13 mouse cellular contexts compared by ENCODE assay signal in the genomic region with DNA sequence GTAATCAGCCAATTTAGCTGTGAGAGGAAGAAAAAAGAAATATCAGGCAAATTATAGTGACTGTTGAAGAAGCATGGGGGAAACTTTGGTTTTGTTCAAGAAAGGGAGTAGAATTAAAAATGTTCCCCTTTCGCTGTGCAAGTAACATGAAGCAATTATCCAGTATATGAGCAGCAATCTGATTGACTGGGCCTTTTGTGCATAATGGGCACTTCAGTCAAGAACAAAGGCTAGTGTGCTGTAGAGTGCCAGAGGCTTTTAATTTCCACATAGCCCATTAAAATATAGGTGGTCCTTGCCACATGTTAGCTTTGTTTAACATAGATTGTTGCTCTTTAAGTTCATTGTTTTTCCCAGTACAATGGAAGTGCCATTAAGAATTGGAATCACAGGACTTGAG.
"Had no signal": no experiment of that assay in that cellular context is flagged by ENCODE, and none has a peak within 500 bp of the region (broad histone marks: within the 10 kb centered on the region; RNA-seq: fewer than 3 reads in every experiment).

No protein-coding gene starts in this region.

- H3K9me3 ChIP-seq: kidney, embryonic 15.5 days; liver, embryonic 13.5 days had no signal

- H3K4me3 ChIP-seq: kidney, embryonic 15.5 days; left cerebral cortex, adult 2 months; liver, embryonic 13.5 days had no signal

- H3K27ac ChIP-seq: kidney, embryonic 15.5 days; left cerebral cortex, adult 2 months; liver, embryonic 13.5 days had no signal

- H3K36me3 ChIP-seq: kidney, embryonic 15.5 days; liver, embryonic 13.5 days had no signal

- H3K4me2 ChIP-seq: kidney, embryonic 15.5 days; liver, embryonic 13.5 days; midbrain, embryonic 11.5 days had no signal

- H3K4me1 ChIP-seq: kidney, embryonic 15.5 days; liver, embryonic 13.5 days had no signal

- H3K9ac ChIP-seq: kidney, embryonic 15.5 days; liver, embryonic 13.5 days had no signal

- H3K27me3 ChIP-seq: kidney, embryonic 15.5 days; liver, embryonic 13.5 days had no signal

- DNase-seq: kidney, adult 8-10 months; kidney, postnatal 10 days; layer of hippocampus, postnatal 36 days; liver, embryonic 13.5 days; lung, adult 2 months; lung, postnatal 14 days; lung, postnatal 4 days; midbrain, embryonic 14.5 days; thymus, adult 18-20 months; thymus, postnatal 36 days had no signal
